Mouse (Mus musculus): ENCODE results near the gene Fads3. TPM values are rescaled to one million over a fixed set of nuclear protein-coding genes. Genes with fewer than 3 reads are reported as not detected.

The Fads3 gene
- 0.64 TPM for total RNA-seq (2023)

GRCm38 (mm10) chr19:10041388-10042148, at the start of gene Fads3:
TSS of gene Fads3 (plus strand) at chr19:10041569.

GRCm38 (mm10) chr19:10001206-10001969, 40.0 kb upstream of the Fads3 start, which contains the start of the genes Best1 and Rab3il1:
TSS of gene Best1 (minus strand) at chr19:10001633.
TSS of gene Rab3il1 (plus strand) at chr19:10001669.

GRCm38 (mm10) chr19:10101341-10102053, 60.1 kb downstream of the Fads3 start, which contains the start of gene Fads2:
TSS of gene Fads2 (minus strand) at chr19:10101746.

Other genes with a start within 250 kb of the Fads3 start
- not detected for gene Scgb2a2, start 194.0 kb upstream of the Fads3 start, total RNA-seq (2023)
- 35.4 TPM for gene Incenp, start 142.0 kb upstream of the Fads3 start, total RNA-seq (2023)
- gene Fth1, start 61.0 kb upstream of the Fads3 start, total RNA-seq (2023): 1,083 TPM
- gene Best1, start 39.9 kb upstream of the Fads3 start, total RNA-seq (2023): not detected
- 0.73 TPM for gene Rab3il1, start 39.9 kb upstream of the Fads3 start, total RNA-seq (2023)
- gene Fads2, start 60.2 kb downstream of the Fads3 start, total RNA-seq (2023): 0.18 TPM
- gene Fads1, start 141.3 kb downstream of the Fads3 start, total RNA-seq (2023): 12.7 TPM
- gene Tmem258, start 162.4 kb downstream of the Fads3 start, total RNA-seq (2023): 101 TPM
- gene Fen1, start 162.6 kb downstream of the Fads3 start, total RNA-seq (2023): 21.3 TPM
- gene Myrf, start 199.2 kb downstream of the Fads3 start, total RNA-seq (2023): not detected